Mouse (Mus musculus) kidney, postnatal 10 days (tissue): Measurements from ENCODE around the gene Hlx.

Experiments
- DNase-seq: peaks from one replicate; pipeline ENCODE4 v3.0.0; 2021; ENCODE audit warnings: mixed read lengths

The Hlx gene

DNA sequence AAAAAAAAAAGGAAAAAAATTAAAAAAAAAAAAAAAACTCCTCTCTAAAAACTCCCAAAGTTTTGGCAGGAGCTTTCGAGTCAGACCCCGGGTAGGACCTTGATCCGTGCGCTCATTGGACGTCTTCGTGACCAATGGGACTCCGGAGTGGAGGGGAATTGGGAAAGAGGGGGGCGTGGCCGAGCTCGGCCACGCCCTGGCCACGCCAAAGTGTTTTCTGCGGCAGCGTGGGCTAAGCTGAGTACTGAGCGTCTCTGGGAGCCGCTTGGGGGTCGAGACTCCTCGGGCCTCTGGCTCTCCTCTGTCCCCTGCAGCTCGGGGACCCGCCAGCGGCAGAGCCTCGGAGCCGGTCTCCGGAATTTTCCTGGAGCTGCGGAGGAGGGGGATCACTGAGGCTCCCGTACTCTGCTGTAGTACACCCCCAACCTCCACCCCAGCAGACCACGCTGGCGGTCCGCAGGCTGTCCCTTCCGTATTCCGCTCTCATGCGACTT is at the start of gene Hlx:
Hlx (minus strand) TSS at position 64 of the 494 bp plus-strand sequence.
- DNase-seq, result peak; percentile 81

DNA sequence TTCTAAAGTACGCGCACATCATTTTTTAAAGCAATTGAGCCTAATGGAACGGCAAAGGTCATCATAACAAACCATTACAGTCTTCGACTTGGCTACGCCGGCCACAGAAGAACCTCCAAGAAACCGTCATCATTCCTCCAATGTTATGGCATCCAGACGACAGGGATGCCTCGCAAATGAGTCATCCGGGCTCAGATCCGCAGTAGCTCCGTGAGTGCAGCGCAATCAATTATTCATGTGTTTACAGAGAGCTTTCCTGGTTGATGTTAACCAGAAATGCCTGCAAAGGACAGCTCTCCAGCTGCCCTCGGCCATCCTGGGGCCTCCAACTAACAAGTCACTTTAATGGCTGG is 49.7 kb upstream of the Hlx start:
- DNase-seq, result peak; percentile 57

DNA sequence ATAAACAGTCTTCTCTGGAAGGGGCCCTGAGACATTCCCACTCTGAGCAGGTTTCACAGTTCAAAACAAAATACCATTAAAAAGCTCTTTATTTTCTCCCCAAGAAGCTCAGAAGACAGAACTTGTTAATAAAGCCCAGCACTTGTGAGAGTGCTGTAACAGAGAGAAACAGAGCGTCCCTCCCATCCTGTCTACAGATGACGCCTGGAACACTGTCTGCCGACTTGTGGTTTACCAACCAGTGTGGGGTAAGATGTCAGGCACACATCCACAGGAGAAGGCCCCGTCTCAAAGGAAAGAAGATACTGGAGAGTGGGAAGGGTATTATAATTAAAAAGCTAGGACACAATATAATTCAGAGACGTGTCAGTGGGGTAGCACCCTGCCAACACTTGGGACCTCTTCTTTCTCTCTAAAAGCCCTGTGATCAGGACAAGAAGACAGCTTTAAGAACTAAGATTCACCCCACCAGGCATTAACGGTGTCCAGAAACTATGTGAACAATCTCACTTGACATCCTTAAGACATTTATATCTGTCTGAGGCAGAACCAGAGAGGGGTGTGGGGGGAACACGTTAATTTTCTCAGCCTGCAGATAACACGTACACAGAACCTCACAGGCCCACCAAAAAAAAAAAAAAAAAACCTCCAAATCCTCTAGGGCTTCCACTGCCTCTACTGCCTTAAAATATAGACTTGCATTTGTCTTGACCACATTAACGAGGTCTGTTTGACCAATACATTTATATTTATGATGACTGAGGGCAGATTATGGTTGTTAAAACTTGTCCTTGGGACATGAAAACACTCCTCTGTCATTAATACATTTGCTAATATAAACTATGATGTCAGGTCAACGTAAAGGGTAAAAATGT is 49.1 kb upstream of the Hlx start:
- DNase-seq, result no peak

DNA sequence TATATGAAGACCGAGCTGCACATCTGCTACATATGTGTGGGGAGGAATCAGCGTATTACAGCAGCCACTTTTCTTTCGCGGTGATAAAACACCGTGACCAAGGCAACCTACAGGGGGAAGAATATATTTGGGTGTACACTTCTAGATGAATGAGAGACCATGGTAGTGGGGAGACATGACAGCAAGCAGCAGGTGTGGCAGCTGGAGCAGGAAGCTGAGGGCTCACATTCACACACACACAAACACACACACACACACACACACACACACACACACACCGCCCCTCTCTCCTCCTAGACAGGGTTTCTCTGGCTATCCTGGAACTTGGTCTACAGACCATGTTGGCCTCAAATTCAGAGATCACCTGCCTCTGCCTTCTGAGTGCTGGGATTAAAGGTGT is 45.7 kb upstream of the Hlx start:
- DNase-seq, result no peak

DNA sequence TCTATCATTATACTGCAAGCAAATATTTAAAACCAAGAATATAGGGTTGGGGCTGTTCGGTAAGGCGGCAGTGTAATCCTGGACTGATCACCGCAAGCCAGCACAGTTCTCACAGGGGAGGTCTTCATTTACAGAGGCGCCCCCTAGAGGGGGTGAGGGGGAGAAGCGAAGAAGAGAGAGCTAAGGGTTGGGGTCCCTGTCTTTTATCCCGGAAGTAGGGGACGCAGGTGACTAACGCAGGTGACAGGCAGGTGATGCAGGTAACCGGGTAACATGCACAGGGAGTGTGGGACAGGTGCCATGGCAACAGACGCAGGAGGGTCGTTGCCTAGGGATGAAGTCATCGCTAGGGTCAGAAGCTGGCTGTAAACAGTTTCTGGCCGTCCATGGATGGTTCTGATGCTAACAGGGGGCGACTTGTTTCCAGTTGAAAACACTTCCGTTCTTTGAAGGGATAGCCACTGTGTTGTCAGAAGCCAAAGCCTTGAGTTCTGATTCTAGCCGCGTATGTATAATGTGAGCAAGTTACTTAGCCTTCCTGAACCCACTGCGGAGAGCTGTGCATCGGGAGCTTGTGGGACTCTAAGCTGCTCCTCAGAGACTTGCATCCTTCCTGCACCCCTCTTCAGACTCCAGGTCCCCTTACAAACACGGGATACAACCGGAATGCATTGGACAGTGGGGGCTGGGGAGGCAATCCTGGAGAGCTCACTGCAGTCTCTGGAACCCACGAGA is 44.8 kb upstream of the Hlx start:
- no peak for DNase-seq

DNA sequence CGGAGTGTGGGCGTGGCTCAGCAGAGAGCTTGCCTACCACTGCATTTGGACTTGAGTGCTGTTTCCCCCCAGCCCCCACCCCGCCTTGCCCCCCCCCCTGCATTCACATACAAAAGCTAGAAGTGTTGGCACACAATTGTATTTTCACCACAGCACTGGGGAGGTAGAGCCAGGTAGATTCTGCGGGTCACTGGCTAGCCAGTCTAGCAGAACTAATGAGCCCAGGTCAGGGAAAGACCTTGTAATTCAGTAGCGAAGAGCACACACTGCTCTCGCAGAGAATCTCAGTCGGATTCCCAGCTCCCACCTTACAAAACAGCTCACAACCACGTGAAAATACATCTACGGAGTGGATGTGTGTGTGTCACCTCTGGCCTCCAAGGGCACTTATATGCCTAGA is 42.9 kb upstream of the Hlx start:
- DNase-seq, result no peak

DNA sequence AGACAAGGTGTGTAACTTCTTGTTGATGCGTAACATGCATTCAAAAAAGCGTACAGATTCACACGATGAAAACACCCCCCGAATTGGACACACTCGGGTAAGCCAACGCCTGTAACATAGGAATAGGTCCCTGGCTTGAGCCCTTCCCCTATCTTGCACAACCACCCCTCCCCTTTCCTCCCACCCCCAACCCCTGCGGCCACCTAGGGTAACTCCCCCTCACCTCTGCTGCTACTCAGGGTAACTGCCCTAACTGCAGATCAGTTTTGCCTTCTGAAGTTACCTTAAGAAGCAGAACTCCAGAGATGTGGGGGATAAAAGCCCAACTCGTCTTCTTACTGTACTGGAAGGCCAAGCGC is 39.5 kb upstream of the Hlx start:
- no peak for DNase-seq

DNA sequence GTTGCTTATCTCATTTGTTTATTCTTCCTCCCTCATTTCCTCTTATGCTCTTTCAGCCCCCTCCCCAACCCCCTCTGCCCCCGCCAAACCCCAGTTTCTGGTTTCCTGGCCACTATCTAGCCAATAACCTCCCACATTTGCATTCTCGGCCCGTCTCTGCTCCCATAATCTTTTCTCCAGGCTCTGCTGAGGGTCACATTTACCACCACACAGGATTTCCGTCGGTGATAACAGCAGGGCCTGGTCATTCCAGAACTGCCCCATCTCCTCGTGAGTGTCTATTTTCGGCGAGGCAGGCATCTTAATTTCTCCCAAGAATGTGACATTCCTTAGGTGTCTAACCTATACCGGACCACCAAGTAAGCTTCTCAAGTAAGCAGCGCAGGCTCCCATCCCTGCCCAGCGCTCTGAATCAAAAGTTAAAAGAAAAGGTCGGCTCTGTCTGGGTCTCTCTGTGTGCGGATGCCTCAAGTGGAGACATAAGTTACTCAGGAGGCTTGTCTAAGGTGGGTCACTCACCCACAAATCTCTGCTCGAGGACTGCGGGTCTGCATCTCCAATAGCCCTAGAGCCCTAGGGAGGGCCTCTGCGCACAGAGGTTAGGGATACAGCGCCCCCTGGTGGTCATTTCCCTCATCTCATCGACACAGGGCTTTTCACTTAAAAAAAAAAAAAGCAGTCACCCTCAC is 38.9 kb upstream of the Hlx start:
- DNase-seq, result peak; percentile 93

DNA sequence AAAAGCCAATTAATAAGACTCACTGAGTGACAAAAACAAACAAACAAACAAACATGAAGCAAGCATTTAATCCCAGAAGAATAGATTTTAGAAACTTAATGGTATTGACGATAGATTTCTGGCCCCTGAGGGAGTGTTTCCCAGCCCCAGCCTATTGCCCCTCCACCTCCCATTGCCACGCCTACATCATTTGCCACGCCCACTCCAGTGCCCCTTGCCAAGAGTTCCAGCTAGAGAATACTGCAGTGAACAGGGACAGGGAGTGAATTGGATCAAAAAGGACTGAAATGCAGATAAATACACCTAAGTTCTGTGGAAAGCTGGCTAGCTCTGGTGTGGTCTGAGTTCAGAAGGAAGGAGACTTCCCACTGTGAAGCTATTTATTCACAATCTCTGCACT is 31.4 kb upstream of the Hlx start:
- DNase-seq, result no peak

DNA sequence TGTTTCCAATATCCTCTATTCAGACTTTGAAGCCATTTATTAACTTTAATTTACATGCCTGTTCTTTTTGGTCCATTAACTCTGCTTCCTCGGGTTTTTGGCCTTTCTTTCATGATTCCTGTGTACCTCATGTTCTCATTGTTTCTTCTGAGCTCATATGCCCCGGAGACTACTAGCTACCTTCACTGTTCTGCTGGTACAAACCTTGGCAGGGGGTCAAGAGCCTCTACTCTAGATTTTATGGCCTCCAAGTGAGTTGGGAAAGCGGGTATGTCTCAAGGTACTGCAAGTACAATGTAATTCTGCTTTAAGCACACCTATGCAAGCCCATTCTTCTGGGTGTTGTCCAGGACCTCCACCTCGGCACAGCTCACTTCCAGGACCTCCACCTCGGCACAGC is 30.5 kb upstream of the Hlx start:
- no peak for DNase-seq

DNA sequence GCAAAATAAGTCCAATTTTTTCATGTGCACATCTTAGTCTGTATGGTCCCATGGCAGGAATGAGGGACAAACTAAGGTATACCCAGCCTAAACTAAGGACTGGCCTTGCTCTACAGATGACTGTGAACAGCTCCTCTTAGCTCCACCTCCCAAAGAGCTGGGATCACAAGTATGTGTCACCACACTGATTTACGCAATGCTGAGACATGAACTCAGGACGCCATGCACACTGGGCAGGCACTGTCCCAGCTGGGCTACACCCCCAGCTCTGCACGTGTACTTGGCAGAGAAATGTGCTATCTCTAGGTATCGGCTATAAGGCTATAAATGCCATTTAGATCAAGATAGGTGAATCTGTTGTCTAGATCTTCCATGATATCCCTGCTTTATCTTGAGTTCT is 29.6 kb upstream of the Hlx start:
- DNase-seq, result no peak

DNA sequence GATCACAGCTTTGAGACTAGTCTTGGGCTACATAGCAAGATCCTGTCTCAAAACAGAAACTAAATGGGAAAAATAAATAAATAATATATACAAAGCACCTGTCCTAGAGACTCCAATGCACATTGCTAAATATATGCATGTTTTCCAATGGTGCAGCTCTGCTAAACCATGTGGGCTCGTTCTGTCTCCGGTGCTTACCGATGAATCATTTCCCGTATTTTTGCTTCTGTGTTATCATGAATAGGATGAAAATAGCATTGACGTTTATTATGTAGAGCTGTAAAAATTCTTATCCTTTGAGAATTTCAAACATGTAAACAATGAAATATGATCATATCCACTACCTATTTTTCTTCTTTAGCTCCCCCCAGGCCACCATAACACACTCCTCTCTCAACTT is 20.3 kb upstream of the Hlx start:
- no peak for DNase-seq

DNA sequence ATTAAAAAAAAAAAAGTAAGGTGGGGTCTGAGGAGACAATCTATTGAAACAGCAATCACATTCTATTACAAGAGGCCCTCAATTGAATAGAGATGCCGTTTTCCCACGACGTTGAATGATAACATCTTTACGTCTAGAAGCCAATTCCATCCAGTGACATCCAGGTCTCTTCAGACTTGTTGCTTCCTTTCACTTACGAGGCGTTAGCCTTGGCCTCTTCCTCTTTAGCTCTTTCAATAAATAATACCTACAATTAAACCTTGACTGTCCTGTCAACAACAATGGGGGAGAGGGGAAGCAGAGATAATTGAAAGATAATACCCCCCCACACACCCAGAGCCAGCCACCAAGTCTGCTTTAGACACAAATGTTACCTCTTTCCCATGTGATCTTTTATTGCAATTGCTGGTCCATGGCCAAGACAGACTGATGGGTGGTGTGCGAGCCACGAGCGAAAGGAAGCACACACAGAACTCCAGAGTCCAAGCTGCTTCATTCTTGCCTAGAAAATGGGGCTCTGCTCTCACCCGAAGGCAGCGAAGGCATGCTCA is 17.8 kb upstream of the Hlx start:
- DNase-seq, result no peak

DNA sequence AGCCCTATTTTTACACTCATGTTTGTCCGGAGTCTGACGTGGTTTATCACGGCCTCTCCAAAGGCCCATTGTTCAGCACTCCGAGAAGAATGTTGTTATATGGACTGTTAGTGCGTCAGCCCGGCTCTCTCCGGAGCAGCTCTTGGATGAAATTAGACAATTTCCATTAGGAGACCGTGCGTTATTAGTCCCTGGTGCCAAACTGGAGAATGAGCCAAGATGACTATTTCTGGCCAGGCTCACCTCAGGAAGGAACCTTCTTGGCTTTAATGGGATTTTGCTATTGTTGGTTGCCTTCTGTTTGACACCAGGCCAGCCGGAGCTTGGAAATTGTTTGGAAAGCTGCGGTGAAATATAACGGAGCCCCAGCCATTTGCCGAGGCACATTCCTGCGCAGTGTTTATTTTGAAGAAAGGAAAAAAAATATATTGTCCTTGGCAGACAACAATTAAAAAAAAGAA is 16.3 kb upstream of the Hlx start:
- DNase-seq, result peak; percentile 73

DNA sequence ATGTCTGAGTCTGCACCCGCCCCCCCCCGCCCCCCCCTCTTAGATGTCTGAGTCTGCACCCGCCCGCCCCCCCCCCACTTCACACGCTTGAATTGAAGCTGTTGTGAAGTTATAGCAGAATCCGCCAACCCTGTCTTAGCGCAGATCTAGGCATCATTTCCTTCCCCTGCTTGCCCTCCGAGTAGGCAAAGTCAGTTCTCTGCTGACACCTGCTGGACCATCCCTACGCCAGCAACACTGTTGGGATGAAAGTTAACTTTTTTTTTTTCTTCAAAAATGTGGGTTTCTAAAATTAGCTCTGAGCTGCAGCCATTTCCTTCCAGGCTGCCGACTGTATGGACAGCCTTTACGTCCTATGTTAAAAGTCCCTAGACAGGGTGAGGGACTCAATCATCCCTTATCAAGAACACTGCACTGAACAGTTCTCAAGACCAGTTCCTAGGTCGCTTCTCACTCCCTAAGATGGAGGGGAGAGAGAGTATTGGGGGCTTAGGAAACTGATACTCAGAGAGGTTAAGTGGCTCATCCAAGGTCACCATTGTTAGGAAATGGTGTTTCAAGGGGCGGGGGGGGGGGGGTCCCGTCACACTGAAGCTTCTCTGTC is 5.6 kb upstream of the Hlx start:
- DNase-seq, result peak; percentile 85

DNA sequence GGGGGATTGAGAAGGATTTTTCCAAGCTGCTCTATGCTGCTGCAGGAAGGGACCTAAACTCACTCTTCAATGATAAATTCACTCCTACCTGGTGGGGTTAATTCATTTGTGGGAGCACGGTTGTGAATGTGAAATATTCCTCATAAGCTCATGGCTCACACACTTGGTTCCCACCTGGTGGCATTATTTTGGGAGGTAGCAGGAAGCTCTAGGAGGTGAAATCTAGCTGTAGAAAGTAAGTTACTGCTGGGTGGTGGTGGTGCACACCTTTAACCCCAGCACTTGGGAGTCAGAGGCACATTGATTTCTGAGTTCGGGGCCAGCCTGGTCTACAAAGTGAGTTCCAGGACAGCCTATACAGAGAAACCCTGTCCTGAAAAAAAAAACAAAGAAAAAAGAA is 4.8 kb upstream of the Hlx start:
- no peak for DNase-seq

DNA sequence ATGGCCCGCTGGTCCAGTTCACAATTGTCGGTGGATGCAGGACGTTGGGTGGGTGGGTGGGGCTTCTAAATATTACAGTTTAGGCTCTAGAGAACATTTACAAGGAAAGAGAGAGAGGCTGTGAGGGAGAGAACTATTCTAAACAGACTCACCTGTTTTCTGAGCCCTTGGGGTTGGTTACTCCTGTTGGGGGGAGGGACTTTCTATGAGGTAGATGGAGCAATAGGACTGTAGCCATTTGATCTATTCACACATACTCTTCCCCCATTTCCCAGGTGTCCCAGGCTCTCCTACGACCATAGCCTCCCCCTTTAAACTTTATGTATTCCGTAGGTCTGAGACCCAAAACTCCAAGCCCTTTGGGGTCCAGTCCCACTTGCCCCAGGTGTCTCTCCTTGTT is 3.8 kb upstream of the Hlx start:
- DNase-seq, result no peak

DNA sequence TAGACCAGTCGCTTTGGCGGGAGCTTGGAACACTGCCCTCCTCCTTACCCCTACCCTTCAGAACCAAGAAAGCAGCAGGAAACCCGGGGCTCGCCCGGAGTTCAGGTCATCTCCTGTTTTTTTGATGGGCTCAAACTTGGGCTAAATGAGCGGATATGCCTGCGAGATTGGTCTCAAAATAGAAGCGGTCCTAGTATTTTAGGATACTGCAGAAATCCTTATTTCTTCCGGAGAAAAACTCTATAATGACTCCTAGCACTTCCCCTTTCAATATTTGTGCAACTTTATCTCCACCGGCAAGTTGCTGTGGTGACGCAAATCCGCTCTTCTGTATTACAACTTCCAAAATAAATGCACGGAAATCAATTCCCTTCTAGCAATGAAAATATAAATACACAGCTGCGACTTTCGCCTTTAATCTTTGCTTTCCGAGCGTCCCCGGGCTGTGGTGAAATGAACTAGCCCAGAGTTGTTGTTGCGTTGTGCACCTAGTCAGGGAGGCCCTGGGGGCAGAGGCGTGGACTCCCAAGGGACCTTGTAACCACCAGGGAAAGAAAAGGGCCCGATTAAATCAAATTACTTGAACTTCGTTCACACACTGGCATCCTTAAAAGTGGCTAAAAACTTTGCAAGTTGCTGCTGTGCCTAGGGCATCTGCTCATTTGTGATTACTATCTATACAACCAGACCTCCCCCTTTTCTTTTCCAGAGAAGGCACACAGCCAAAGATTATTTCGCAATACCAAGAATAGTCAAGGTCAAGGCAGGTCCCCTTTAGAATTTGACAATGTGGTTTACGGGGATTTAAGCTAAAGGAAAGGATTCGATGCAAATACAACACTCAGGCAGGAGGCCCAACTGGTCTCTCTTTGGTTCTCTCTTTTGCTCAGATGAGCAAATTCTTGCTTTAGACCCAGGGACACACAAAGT is 2.8 kb upstream of the Hlx start:
- DNase-seq, result peak; percentile 71

DNA sequence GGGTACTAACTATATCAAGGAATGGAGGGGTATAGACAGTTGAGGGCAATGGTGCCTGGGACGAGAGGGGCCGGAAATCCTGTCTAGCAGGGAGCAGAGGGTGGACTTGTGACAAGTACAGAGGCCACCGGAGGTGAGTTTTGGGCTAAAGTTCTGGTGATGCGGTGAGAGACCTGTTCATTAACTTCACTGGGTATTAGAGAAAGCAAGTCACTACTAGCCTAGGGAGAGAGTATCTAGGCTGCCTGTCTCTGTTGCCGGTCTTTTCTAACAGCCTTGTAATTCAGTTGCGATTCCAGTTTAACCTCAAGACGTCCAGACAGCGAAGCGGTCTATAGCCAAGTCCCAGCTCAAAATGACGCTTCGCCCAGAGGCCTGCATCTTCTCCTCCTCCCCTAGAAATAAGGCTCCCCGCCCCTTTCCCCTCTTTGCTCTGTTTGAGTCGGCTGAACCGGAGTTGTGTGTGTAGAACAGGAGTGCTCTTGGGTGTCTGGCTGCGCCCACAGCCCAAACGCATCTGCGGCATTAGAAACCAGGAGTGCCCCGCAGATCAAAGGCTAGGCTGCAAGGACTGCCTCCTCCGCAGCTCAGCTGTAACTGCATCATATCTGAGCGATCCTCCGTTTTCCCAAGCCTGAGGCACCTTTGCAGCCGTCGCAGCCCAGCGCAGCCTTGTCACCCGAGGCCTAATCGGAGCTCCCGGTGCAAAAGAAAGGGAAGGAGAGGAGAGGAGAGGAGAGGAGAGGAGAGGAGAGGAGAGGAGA is 1.8 kb upstream of the Hlx start:
- DNase-seq, result peak; percentile 43

DNA sequence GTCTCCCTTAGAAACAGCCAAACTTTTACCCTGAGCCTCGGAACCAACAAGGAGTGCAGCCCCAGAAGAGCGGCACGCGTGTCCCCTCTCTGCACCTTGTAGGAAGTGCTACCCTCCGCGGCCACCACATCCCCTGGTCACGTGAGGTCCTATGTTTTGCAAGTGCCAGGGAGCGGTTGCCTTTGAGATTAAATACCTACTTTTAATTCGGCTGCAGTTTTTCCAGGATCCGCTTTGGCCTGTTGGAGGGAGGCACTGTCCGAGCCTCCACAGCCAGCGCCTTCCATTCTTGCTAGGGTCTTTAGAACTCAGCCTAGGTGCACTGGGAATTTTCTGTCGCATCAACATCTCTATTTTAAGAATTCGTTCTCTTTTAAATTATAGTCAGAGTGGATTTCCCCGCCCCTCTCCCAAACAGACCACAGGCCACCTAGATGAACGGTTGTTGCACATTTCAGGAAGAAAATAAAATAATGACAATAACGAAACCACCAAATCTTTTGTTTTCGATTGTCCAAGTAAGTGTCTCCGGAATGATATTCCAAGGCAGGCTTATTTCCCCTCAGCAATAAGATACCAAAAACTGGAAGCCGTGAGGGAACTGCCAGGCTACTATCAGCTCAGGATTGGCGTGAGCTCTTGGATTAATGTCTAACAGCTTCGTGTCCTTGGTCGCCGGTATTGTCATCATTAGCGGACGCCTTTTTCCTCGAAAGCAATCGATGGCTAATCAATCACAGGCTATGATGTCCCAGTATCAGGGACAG is 1.1 kb upstream of the Hlx start:
- DNase-seq, result peak; percentile 54
